Mouse (Mus musculus) G1E (cell line): ENCODE measurements around the gene Ebpl.

Source experiments
- CTCF ChIP-seq: IDR thresholded peaks from 2 replicates; pipeline ENCODE4 v1.5.1; 2012; ENCODE audit warnings: low read depth, low read length, inconsistent platforms, mixed read lengths
- GATA2 ChIP-seq: IDR thresholded peaks from 2 replicates; pipeline ENCODE4 v1.6.1; 2012; ENCODE audit warnings: low read depth, low read length, inconsistent platforms, borderline replicate concordance

DNA sequence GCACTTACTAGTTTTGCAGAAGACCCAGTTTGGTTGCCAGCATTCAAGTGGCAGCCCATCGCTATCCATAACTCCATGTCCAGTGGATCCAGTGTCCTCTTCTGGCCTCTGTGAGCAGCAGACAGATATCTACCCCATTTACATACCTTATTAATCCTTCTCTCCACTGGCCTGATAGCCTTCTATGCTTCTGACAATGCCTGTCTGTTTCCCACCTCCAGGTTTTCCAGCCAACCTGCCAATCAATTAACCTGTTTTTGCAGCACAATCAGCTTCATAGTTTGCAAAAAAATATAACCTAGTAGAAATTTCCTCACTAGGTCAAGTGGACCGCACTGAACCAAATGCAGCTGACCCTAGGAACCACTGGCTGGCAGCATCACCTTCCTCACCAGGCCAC lies 2.0 kb upstream of the Ebpl start:
- TF ChIP-seq CTCF, result no peak
- no peak for TF ChIP-seq GATA2
